Mouse (Mus musculus): ENCODE results near the gene Fblim1. TPM values are rescaled to one million over a fixed set of nuclear protein-coding genes. Genes with fewer than 3 reads are reported as not detected.

Gene Fblim1
- 77.2 and 85.0 TPM in 2 replicates for polyA plus RNA-seq (2015; fragmentation: Nextera tagmentation; extraction: Ambion mirVana)

DNA sequence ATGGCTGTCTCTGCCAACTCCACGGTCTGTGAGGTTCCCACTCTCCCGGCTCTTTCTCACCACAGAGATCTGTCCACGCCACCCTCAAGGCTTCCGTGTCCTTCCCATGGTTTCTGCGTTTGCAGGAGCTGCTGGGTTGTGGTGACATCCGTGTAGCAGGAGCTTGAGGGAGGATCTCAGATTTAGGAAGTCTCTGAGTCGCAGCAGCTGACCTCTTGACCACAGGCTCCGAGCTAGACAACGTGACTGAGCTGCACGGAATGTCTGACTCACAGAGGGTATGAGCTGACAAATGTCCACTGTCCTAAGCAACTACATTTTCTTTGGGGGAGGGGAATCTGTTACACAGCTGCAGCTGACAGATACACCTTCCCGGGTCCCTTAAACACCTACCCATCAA is at the start of gene Fblim1:
Fblim1 (minus strand) TSS at position 236 of the 400 bp plus-strand sequence.
- Histone ChIP-seq H3K27me3 (ENCODE audit: control insufficient read depth, insufficient read depth, low read length) (no peaks in the 10 kb centered on the region), H3K9ac (ENCODE audit: low read length) (no peak within 1 kb of the TSS), H3K4me3 (replicated peaks; ENCODE audit: low read length) (no peak within 1 kb of the TSS), H3K4me1 (ENCODE audit: control insufficient read depth, insufficient read depth, low read length) (peaks cover 24% of the 10 kb centered on the region), H3K4me2 (ENCODE audit: low read depth, low read length) (no peak within 1 kb of the TSS), H3K36me3 (ENCODE audit: control insufficient read depth, insufficient read depth, low read length) (no peaks in the 10 kb centered on the region), H3K27ac (ENCODE audit: low read length) (peak within 1 kb of the TSS; percentile 21; the same call in 1 of the 2 replicates), H3K9me3 (replicated peaks; ENCODE audit: control insufficient read depth, low read length) (no peaks in the 10 kb centered on the region)
- 70% methylated on average over 11 of the region's 11 CpGs for WGBS
- no peak for ATAC-seq (ENCODE audit: insufficient read depth, low FRiP score)

DNA sequence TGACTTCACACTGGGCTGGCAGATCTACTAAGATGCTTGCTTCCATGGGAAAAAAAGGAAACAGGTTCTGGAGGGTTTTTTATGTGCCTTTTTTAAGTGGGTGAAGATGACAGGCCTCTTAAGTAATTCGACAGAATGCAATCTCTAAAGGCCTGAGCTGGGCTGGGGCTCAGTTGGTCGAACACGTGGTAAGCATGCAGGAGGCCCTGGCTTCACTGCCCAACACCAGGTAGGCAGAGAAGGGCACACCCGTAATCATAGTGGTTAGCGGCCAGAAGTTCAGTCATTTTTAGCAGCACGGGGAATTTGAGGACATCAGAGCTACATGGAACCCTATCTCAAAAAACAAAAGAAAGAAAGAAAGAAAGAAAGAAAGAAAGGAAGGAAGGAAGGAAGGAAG is 48.6 kb upstream of the Fblim1 start:
- 94% methylated on average over 6 of the region's 6 CpGs for WGBS
- H3K4me1 ChIP-seq (ENCODE audit: control insufficient read depth, insufficient read depth, low read length) = 0 out of 2 replicates have a peak, but pooled peaks cover 2% of the 10 kb centered on the region
- no peak overlapping the region for H3K27ac ChIP-seq (ENCODE audit: low read length)
- no peak overlapping the region for H3K4me3 ChIP-seq (replicated peaks; ENCODE audit: low read length)
- ATAC-seq (ENCODE audit: insufficient read depth, low FRiP score) = no peak
- no peaks in the 10 kb centered on the region for H3K27me3 ChIP-seq (ENCODE audit: control insufficient read depth, insufficient read depth, low read length)
- H3K36me3 ChIP-seq (ENCODE audit: control insufficient read depth, insufficient read depth, low read length) = 0 out of 2 replicates have a peak, but pooled peaks cover 4% of the 10 kb centered on the region
- H3K4me2 ChIP-seq (ENCODE audit: low read depth, low read length) = no peak overlapping the region
- H3K9me3 ChIP-seq (replicated peaks; ENCODE audit: control insufficient read depth, low read length) = no peaks in the 10 kb centered on the region
- H3K9ac ChIP-seq (ENCODE audit: low read length) = no peak overlapping the region

DNA sequence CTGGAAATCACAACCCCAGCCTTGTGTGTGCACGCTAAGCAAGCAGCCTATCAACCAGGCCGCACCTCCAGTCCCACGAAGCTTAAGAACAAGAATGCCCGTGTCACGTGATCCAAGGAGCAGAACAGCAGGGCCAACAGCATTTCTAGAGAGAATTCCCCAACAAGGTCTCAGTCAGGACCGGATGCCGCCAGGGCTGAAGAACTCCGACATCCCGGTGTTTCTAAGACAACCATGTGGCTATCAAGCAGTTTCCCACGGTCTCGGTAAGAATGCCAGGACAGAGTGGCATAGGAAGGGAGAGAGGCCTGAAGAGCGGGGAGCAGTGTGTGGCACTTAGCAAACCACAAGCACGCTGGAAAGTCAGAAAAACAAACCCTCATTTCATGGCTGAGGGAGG is 47.9 kb upstream of the Fblim1 start:
- Histone ChIP-seq H3K27ac (ENCODE audit: low read length) (no peak overlapping the region), H3K36me3 (ENCODE audit: control insufficient read depth, insufficient read depth, low read length) (0 out of 2 replicates have a peak, but pooled peaks cover under 1% of the 10 kb centered on the region), H3K4me1 (ENCODE audit: control insufficient read depth, insufficient read depth, low read length) (0 out of 2 replicates have a peak, but pooled peaks cover 2% of the 10 kb centered on the region), H3K9ac (ENCODE audit: low read length) (no peak overlapping the region), H3K9me3 (replicated peaks; ENCODE audit: control insufficient read depth, low read length) (no peaks in the 10 kb centered on the region), H3K4me2 (ENCODE audit: low read depth, low read length) (no peak overlapping the region), H3K4me3 (replicated peaks; ENCODE audit: low read length) (no peak overlapping the region), H3K27me3 (ENCODE audit: control insufficient read depth, insufficient read depth, low read length) (no peaks in the 10 kb centered on the region)
- WGBS = 94% methylated on average over 13 of the region's 13 CpGs
- no peak for ATAC-seq (ENCODE audit: insufficient read depth, low FRiP score)

DNA sequence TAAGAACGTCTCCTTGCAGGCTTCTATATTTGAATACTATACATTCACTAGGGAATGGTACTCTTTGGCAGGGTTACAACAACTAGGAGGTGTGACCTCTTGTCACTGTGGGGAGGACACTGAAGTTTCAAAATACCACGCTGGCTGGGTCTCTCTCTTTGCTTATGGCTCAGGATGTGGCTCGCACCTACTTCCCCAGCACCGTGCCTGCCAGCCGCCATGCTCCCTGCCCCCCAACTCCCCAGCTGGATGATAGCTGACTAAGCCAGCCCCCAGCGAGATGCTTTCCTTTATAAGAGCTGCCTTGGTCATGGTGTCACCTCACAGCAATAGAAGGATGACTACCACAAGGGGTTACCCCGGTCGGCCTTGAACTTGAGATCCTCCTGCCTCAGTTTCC is 47.1 kb upstream of the Fblim1 start:
- WGBS = 87% methylated on average over 8 of the region's 8 CpGs
- H3K9me3 ChIP-seq (replicated peaks; ENCODE audit: control insufficient read depth, low read length) = no peaks in the 10 kb centered on the region
- H3K4me3 ChIP-seq (replicated peaks; ENCODE audit: low read length) = no peak overlapping the region
- H3K4me2 ChIP-seq (ENCODE audit: low read depth, low read length) = no peak overlapping the region
- no peaks in the 10 kb centered on the region for H3K27me3 ChIP-seq (ENCODE audit: control insufficient read depth, insufficient read depth, low read length)
- no peak overlapping the region for H3K9ac ChIP-seq (ENCODE audit: low read length)
- H3K36me3 ChIP-seq (ENCODE audit: control insufficient read depth, insufficient read depth, low read length) = no peaks in the 10 kb centered on the region
- no peak overlapping the region for H3K27ac ChIP-seq (ENCODE audit: low read length)
- no peak for ATAC-seq (ENCODE audit: insufficient read depth, low FRiP score)
- H3K4me1 ChIP-seq (ENCODE audit: control insufficient read depth, insufficient read depth, low read length) = 0 out of 2 replicates have a peak, but pooled peaks cover 2% of the 10 kb centered on the region

DNA sequence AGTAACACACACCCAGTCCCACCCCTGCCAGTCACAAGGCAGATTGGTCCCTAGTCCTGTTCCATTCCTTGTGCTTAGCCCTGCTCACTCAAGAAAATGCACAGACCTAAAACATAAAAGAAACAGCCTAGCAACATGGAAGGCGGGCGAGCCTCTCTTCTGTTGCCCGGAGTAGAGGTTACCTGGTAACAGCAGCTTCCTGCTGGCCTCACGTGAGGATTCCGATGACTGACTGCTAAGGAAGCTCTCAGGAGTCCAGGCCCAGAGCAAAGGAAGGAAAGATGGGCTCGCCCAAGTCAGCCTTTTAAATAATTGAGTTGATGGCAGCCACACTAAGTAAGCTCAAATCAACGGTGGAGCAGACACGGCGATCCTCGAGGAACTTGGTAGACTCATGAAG is 46.0 kb upstream of the Fblim1 start:
- ATAC-seq (ENCODE audit: insufficient read depth, low FRiP score) = no peak
- Histone ChIP-seq H3K27me3 (ENCODE audit: control insufficient read depth, insufficient read depth, low read length) (no peaks in the 10 kb centered on the region), H3K4me3 (replicated peaks; ENCODE audit: low read length) (no peak overlapping the region), H3K27ac (ENCODE audit: low read length) (no peak overlapping the region), H3K9ac (ENCODE audit: low read length) (no peak overlapping the region), H3K36me3 (ENCODE audit: control insufficient read depth, insufficient read depth, low read length) (no peaks in the 10 kb centered on the region), H3K4me1 (ENCODE audit: control insufficient read depth, insufficient read depth, low read length) (0 out of 2 replicates have a peak, but pooled peaks cover 2% of the 10 kb centered on the region), H3K9me3 (replicated peaks; ENCODE audit: control insufficient read depth, low read length) (no peaks in the 10 kb centered on the region), H3K4me2 (ENCODE audit: low read depth, low read length) (no peak overlapping the region)
- WGBS = 87% methylated on average over 10 of the region's 10 CpGs

DNA sequence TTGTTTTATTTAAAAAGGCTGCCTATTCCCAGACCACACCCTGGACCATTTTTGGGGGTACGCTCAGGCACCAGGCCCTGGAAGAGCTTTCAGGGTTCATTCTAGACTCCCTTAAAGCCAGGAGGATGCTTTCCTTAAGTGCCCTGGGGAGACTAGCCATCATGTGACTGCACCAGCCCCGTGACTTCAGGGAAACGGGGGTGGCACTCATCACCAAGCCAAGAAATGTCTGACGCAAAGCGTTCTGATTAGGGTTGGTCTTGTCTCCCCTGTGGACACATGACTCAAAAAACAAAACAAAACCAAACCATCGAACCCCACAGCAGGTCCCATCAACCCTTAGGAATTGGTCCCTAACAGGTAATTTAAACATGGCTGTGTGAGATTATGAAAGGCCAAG is 45.4 kb upstream of the Fblim1 start:
- no peak overlapping the region for H3K9ac ChIP-seq (ENCODE audit: low read length)
- H3K4me3 ChIP-seq (replicated peaks; ENCODE audit: low read length) = no peak overlapping the region
- no peak for ATAC-seq (ENCODE audit: insufficient read depth, low FRiP score)
- no peaks in the 10 kb centered on the region for H3K9me3 ChIP-seq (replicated peaks; ENCODE audit: control insufficient read depth, low read length)
- no peaks in the 10 kb centered on the region for H3K36me3 ChIP-seq (ENCODE audit: control insufficient read depth, insufficient read depth, low read length)
- 88% methylated on average over 6 of the region's 6 CpGs for WGBS
- H3K4me2 ChIP-seq (ENCODE audit: low read depth, low read length) = no peak overlapping the region
- 0 out of 2 replicates have a peak, but pooled peaks cover 2% of the 10 kb centered on the region for H3K4me1 ChIP-seq (ENCODE audit: control insufficient read depth, insufficient read depth, low read length)
- H3K27me3 ChIP-seq (ENCODE audit: control insufficient read depth, insufficient read depth, low read length) = no peaks in the 10 kb centered on the region
- H3K27ac ChIP-seq (ENCODE audit: low read length) = no peak overlapping the region

DNA sequence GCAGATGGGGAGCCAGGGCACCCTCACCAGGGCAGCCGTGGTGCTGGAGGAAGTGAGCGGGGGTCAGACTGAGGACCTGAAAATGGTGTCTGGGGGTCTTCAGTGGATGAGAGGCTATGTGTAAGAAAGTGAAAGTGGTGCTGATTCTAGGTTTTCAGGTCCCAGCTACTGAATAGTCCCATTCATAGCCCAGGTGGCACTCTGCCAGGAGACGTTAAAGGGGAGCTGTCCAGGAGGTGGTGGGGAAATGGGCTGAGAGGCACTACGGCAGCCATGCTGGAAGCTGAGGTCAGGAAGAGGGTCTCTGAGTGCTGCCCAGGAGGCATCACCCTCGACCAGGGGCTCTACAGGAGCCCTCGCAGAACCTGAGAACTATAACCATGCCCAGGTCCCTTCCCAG is 43.3 kb upstream of the Fblim1 start:
- H3K27ac ChIP-seq (ENCODE audit: low read length) = no peak overlapping the region
- no peak overlapping the region for H3K9ac ChIP-seq (ENCODE audit: low read length)
- H3K4me2 ChIP-seq (ENCODE audit: low read depth, low read length) = no peak overlapping the region
- 67% methylated on average over 6 of the region's 6 CpGs for WGBS
- H3K9me3 ChIP-seq (replicated peaks; ENCODE audit: control insufficient read depth, low read length) = no peaks in the 10 kb centered on the region
- H3K36me3 ChIP-seq (ENCODE audit: control insufficient read depth, insufficient read depth, low read length) = no peaks in the 10 kb centered on the region
- ATAC-seq (ENCODE audit: insufficient read depth, low FRiP score) = no peak
- H3K4me3 ChIP-seq (replicated peaks; ENCODE audit: low read length) = no peak overlapping the region
- no peaks in the 10 kb centered on the region for H3K4me1 ChIP-seq (ENCODE audit: control insufficient read depth, insufficient read depth, low read length)
- H3K27me3 ChIP-seq (ENCODE audit: control insufficient read depth, insufficient read depth, low read length) = no peaks in the 10 kb centered on the region

DNA sequence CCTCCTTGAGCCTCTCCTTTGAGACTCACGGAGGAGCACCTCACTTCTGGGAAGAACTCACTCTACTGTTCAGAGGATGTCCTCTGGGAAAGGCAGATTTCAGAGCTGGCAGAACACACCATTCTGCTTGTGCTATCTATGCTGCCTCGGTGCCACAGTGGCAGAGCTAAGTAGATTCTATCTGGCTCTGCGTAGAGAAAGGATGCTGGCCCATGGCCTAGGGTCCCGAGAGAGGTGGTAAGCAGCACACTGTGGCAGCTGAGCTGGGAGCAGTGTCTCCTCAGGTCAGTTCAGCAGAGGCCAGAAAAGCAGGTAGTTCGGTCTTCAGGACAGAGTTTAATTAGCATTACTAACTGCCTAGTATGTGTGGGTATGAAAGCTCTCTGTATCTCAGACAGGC is 42.4 kb upstream of the Fblim1 start:
- Histone ChIP-seq H3K27me3 (ENCODE audit: control insufficient read depth, insufficient read depth, low read length) (no peaks in the 10 kb centered on the region), H3K36me3 (ENCODE audit: control insufficient read depth, insufficient read depth, low read length) (no peaks in the 10 kb centered on the region), H3K9ac (ENCODE audit: low read length) (no peak overlapping the region), H3K4me3 (replicated peaks; ENCODE audit: low read length) (no peak overlapping the region), H3K4me2 (ENCODE audit: low read depth, low read length) (no peak overlapping the region), H3K9me3 (replicated peaks; ENCODE audit: control insufficient read depth, low read length) (no peaks in the 10 kb centered on the region), H3K27ac (ENCODE audit: low read length) (no peak overlapping the region), H3K4me1 (ENCODE audit: control insufficient read depth, insufficient read depth, low read length) (peaks cover 10% of the 10 kb centered on the region)
- ATAC-seq (ENCODE audit: insufficient read depth, low FRiP score) = no peak
- 94% methylated on average over 5 of the region's 5 CpGs for WGBS

DNA sequence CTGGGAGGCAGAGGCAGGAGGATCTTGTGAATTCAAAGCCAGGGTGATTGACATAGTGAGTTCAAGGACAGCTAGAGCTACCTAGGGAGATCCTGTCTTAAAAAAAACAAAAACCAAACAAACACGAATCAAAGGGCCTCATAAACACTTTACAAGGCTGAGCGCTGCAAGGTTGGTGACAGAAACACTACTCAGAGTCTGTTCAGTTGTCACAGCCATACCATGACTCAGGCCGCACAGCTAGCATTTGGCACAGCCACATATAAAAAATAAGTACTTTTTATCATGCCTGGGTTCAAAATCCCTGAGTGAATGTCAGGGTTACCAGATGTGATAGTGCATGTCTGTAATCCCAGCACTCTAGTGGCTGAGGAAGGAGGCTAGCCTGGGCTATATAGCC is 41.3 kb upstream of the Fblim1 start:
- Histone ChIP-seq H3K4me2 (ENCODE audit: low read depth, low read length) (no peak overlapping the region), H3K27me3 (ENCODE audit: control insufficient read depth, insufficient read depth, low read length) (no peaks in the 10 kb centered on the region), H3K9me3 (replicated peaks; ENCODE audit: control insufficient read depth, low read length) (no peaks in the 10 kb centered on the region), H3K4me3 (replicated peaks; ENCODE audit: low read length) (no peak overlapping the region), H3K9ac (ENCODE audit: low read length) (no peak overlapping the region), H3K36me3 (ENCODE audit: control insufficient read depth, insufficient read depth, low read length) (no peaks in the 10 kb centered on the region), H3K4me1 (ENCODE audit: control insufficient read depth, insufficient read depth, low read length) (peaks cover 10% of the 10 kb centered on the region), H3K27ac (ENCODE audit: low read length) (no peak overlapping the region)
- no peak for ATAC-seq (ENCODE audit: insufficient read depth, low FRiP score)
- 90% methylated on average over 3 of the region's 3 CpGs for WGBS

DNA sequence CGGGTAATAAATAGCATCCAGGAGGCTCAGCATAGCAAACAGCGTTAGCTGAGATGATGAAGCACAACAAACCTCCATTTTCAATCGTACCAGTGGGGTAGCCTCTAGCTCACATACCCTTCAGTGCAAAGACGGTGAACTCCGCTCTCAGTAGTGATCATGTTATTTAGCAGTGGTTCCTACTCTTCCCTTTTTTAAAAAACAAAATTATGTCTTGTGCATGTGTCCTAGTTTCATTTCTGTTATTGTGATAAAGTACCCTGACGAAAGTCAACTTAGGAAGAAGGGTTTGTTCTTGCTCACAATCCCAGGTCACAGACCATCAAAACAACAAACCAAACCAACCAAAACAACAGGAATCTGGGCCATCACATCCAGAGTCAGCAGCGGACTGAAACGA is 40.1 kb upstream of the Fblim1 start:
- Histone ChIP-seq H3K4me3 (replicated peaks; ENCODE audit: low read length) (no peak overlapping the region), H3K4me1 (ENCODE audit: control insufficient read depth, insufficient read depth, low read length) (peaks cover 10% of the 10 kb centered on the region), H3K27ac (ENCODE audit: low read length) (no peak overlapping the region), H3K36me3 (ENCODE audit: control insufficient read depth, insufficient read depth, low read length) (no peaks in the 10 kb centered on the region), H3K27me3 (ENCODE audit: control insufficient read depth, insufficient read depth, low read length) (no peaks in the 10 kb centered on the region), H3K9ac (ENCODE audit: low read length) (no peak overlapping the region), H3K4me2 (ENCODE audit: low read depth, low read length) (no peak overlapping the region), H3K9me3 (replicated peaks; ENCODE audit: control insufficient read depth, low read length) (no peaks in the 10 kb centered on the region)
- 85% methylated on average over 8 of the region's 8 CpGs for WGBS
- ATAC-seq (ENCODE audit: insufficient read depth, low FRiP score) = no peak

All from stomach, embryonic 16.5 days (tissue).